ENCODE assay signal across 24 mouse cellular contexts in genomic region chr12:85158801-85159200, GRCm38 (mm10). TPM values are rescaled to one million over a fixed set of nuclear protein-coding genes. Genes with fewer than 3 reads are reported as not detected.
DNase-seq lines count a peak whose midpoint lies in the region; ATAC-seq and TF ChIP-seq lines count a peak whose summit lies in the region.
"Had no signal": no experiment of that assay in that cellular context is flagged by ENCODE, and none has a peak within 500 bp of the region (broad histone marks: within the 10 kb centered on the region; RNA-seq: fewer than 3 reads in every experiment).

No protein-coding gene starts in this region.

- H3K4me2 ChIP-seq in heart, embryonic 11.5 days = no peak overlapping the region
- no peak overlapping the region for H3K4me2 ChIP-seq in lung, embryonic 14.5 days
- no peak overlapping the region for H3K4me2 ChIP-seq in intestine, embryonic 16.5 days (ENCODE audit: low read depth, low read length)
- H3K4me2 ChIP-seq: embryonic facial prominence, embryonic 15.5 days; forebrain, embryonic 12.5 days; forebrain, embryonic 15.5 days; hindbrain, embryonic 13.5 days had no signal

- no peaks in the 10 kb centered on the region for H3K36me3 ChIP-seq in heart, embryonic 11.5 days (ENCODE audit: control insufficient read depth, insufficient read depth, low read length)
- no peaks in the 10 kb centered on the region for H3K36me3 ChIP-seq in lung, embryonic 14.5 days (ENCODE audit: insufficient read depth)
- no peaks in the 10 kb centered on the region for H3K36me3 ChIP-seq in intestine, embryonic 16.5 days (ENCODE audit: control insufficient read depth, insufficient read depth, low read length)
- H3K36me3 ChIP-seq in small intestine, adult 2 months (ENCODE audit: control insufficient read depth, insufficient read depth, low read length) = no peaks in the 10 kb centered on the region
- H3K36me3 ChIP-seq in forebrain, embryonic 10.5 days (replicated peaks) = no peaks in the 10 kb centered on the region
- H3K36me3 ChIP-seq: embryonic facial prominence, embryonic 15.5 days; forebrain, embryonic 12.5 days; forebrain, embryonic 15.5 days; heart, embryonic 10.5 days; hindbrain, embryonic 10.5 days; hindbrain, embryonic 13.5 days had no signal

- peak; percentile 95 for DNase-seq in heart, adult 11 months
- no peak for DNase-seq in lung, embryonic 14.5 days
- DNase-seq in lung, postnatal 10 days = no peak
- DNase-seq in testis, postnatal 10 days (ENCODE audit: low spot score) = no peak
- DNase-seq in forebrain, embryonic 10.5 days (ENCODE audit: extremely low spot score, low spot score) = no peak
- DNase-seq: adrenal gland, adult 2 months; adrenal gland, postnatal 14 days; cerebellum, adult 11-12 months; cerebellum, adult 8-10 months; cerebellum, postnatal 36 days; embryo, embryonic 11 days; gastrocnemius, postnatal 10 days; gastrocnemius, postnatal 36 days had no signal

- no peak overlapping the region for H3K4me3 ChIP-seq in heart, embryonic 11.5 days (ENCODE audit: low read depth, low read length)
- no peak overlapping the region for H3K4me3 ChIP-seq in lung, embryonic 14.5 days (ENCODE audit: low read depth, low read length)
- H3K4me3 ChIP-seq in intestine, embryonic 16.5 days (ENCODE audit: low read length) = no peak overlapping the region
- no peak overlapping the region for H3K4me3 ChIP-seq in small intestine, adult 2 months (ENCODE audit: low read depth, low read length)
- H3K4me3 ChIP-seq in forebrain, embryonic 10.5 days = no peak overlapping the region
- H3K4me3 ChIP-seq: embryonic facial prominence, embryonic 15.5 days; forebrain, embryonic 12.5 days; forebrain, embryonic 15.5 days; heart, embryonic 10.5 days; hindbrain, embryonic 10.5 days; hindbrain, embryonic 13.5 days had no signal

- H3K9ac ChIP-seq in heart, embryonic 11.5 days (ENCODE audit: low read depth, low read length) = no peak overlapping the region
- H3K9ac ChIP-seq in lung, embryonic 14.5 days = no peak overlapping the region
- no peak overlapping the region for H3K9ac ChIP-seq in intestine, embryonic 16.5 days (ENCODE audit: low read depth, low read length)
- H3K9ac ChIP-seq: embryonic facial prominence, embryonic 15.5 days; forebrain, embryonic 12.5 days; forebrain, embryonic 15.5 days; hindbrain, embryonic 13.5 days had no signal

- ATAC-seq in heart, embryonic 11.5 days (replicated peaks; ENCODE audit: insufficient number of reproducible peaks, low FRiP score, low TSS enrichment) = no peak
- ATAC-seq in lung, embryonic 14.5 days (ENCODE audit: insufficient read depth) = peak; percentile 10; the same call in 1 of the 2 replicates
- ATAC-seq in intestine, embryonic 16.5 days = peak; percentile 46; the same call in 1 of the 2 replicates
- ATAC-seq: CD4-positive, CD25-positive, alpha-beta regulatory T cell, adult 4 months; forebrain, embryonic 15.5 days; hindbrain, embryonic 16.5 days had no signal

- H3K27ac ChIP-seq in heart, embryonic 11.5 days (ENCODE audit: low read depth, low read length) = no peak overlapping the region
- no peak overlapping the region for H3K27ac ChIP-seq in lung, embryonic 14.5 days (ENCODE audit: low read depth)
- no peak overlapping the region for H3K27ac ChIP-seq in intestine, embryonic 16.5 days (ENCODE audit: low read length)
- peak overlapping the region; percentile 12; the same call in 1 of the 2 replicates for H3K27ac ChIP-seq in small intestine, adult 2 months (ENCODE audit: insufficient read depth, low read depth, low read length)
- H3K27ac ChIP-seq in forebrain, embryonic 10.5 days = no peak overlapping the region
- H3K27ac ChIP-seq: embryonic facial prominence, embryonic 15.5 days; forebrain, embryonic 12.5 days; forebrain, embryonic 15.5 days; heart, embryonic 10.5 days; hindbrain, embryonic 10.5 days; hindbrain, embryonic 13.5 days had no signal

- H3K9me3 ChIP-seq in heart, embryonic 11.5 days (replicated peaks; ENCODE audit: control insufficient read depth, low read length) = no peaks in the 10 kb centered on the region
- no peaks in the 10 kb centered on the region for H3K9me3 ChIP-seq in lung, embryonic 14.5 days (ENCODE audit: low read depth, low read length)
- H3K9me3 ChIP-seq in intestine, embryonic 16.5 days (ENCODE audit: control insufficient read depth, low read length) = no peaks in the 10 kb centered on the region
- H3K9me3 ChIP-seq in forebrain, embryonic 10.5 days = no peaks in the 10 kb centered on the region
- H3K9me3 ChIP-seq: embryonic facial prominence, embryonic 15.5 days; forebrain, embryonic 12.5 days; forebrain, embryonic 15.5 days; heart, embryonic 10.5 days; hindbrain, embryonic 10.5 days; hindbrain, embryonic 13.5 days had no signal

- TF ChIP-seq POLR2A in small intestine, adult 2 months (IDR thresholded peaks at IDR 0.05; ENCODE audit: low read depth, low read length) = no peak

- TF ChIP-seq CTCF in lung, embryonic 14.5 days (IDR thresholded peaks at IDR 0.05; ENCODE audit: low read depth) = no peak
- TF ChIP-seq CTCF in small intestine, adult 2 months (IDR thresholded peaks at IDR 0.05; ENCODE audit: extremely low read depth, insufficient read length, insufficient replicate concordance, low read depth, low read length) = no peak

- WGBS in heart, embryonic 11.5 days (ENCODE audit: insufficient replicate concordance) = 81% methylated on average over 8 of the region's 8 CpGs
- WGBS in lung, embryonic 14.5 days = 75% methylated on average over 8 of the region's 8 CpGs
- 78% methylated on average over 8 of the region's 8 CpGs for WGBS in intestine, embryonic 16.5 days
- 87% methylated on average over 8 of the region's 8 CpGs for WGBS in small intestine, adult 2 months
- WGBS in forebrain, embryonic 10.5 days = 96% methylated on average over 8 of the region's 8 CpGs

- no peaks in the 10 kb centered on the region for H3K27me3 ChIP-seq in heart, embryonic 11.5 days (ENCODE audit: control insufficient read depth, insufficient read depth, low read length)
- H3K27me3 ChIP-seq in lung, embryonic 14.5 days (ENCODE audit: insufficient read depth, low read length) = no peaks in the 10 kb centered on the region
- H3K27me3 ChIP-seq in intestine, embryonic 16.5 days (replicated peaks; ENCODE audit: control insufficient read depth, insufficient read depth, low read length) = no peaks in the 10 kb centered on the region
- H3K27me3 ChIP-seq in small intestine, adult 2 months (ENCODE audit: control insufficient read depth, insufficient read depth, low read length) = no peaks in the 10 kb centered on the region; the same call in 1 of the 2 replicates
- no peaks in the 10 kb centered on the region for H3K27me3 ChIP-seq in forebrain, embryonic 10.5 days (ENCODE audit: poor library complexity, severe bottlenecking)
- H3K27me3 ChIP-seq: embryonic facial prominence, embryonic 15.5 days; forebrain, embryonic 12.5 days; forebrain, embryonic 15.5 days; hindbrain, embryonic 13.5 days had no signal

- H3K4me1 ChIP-seq in heart, embryonic 11.5 days (ENCODE audit: control insufficient read depth, insufficient read depth, low read length) = no peaks in the 10 kb centered on the region
- peaks cover 4% of the 10 kb centered on the region; the same call in 1 of the 2 replicates for H3K4me1 ChIP-seq in lung, embryonic 14.5 days (ENCODE audit: insufficient read depth)
- peaks cover 8% of the 10 kb centered on the region; the same call in 1 of the 2 replicates for H3K4me1 ChIP-seq in intestine, embryonic 16.5 days (ENCODE audit: control insufficient read depth, insufficient read depth, low read length)
- no peaks in the 10 kb centered on the region for H3K4me1 ChIP-seq in small intestine, adult 2 months (ENCODE audit: control insufficient read depth, insufficient read depth, insufficient read length, low read length)
- H3K4me1 ChIP-seq in forebrain, embryonic 10.5 days = no peaks in the 10 kb centered on the region
- H3K4me1 ChIP-seq: forebrain, embryonic 12.5 days; forebrain, embryonic 15.5 days; hindbrain, embryonic 10.5 days; hindbrain, embryonic 13.5 days had no signal

RNA-seq across cellular contexts. Expression of gene Rps6kl1, which starts 7.7 kb away (rescaled TPM):
- 0.94 and 1.3 TPM in 2 replicates for polyA plus RNA-seq in heart, embryonic 11.5 days (2014; fragmentation: Nextera tagmentation; extraction: Ambion mirVana)
- 0.91 and 1.0 TPM in 2 replicates for polyA plus RNA-seq in lung, embryonic 14.5 days (2014; fragmentation: Nextera tagmentation; extraction: Ambion mirVana)
- 2.4 TPM in 2 replicates for polyA plus RNA-seq in intestine, embryonic 16.5 days (2015; fragmentation: Nextera tagmentation; extraction: Ambion mirVana)
- polyA plus RNA-seq in small intestine, adult 2 months (2012; rRNA removed) = 0.25 and 0.68 TPM in 2 replicates
- 0.89 and 1.0 TPM in 2 replicates for polyA plus RNA-seq in forebrain, embryonic 10.5 days (2016; fragmentation: Nextera tagmentation; extraction: Ambion mirVana)

RNA-seq across cellular contexts. Expression of gene Pgf, which starts 18.8 kb away (rescaled TPM):
- 9.0 and 12.7 TPM in 2 replicates for polyA plus RNA-seq in heart, embryonic 11.5 days (2014; fragmentation: Nextera tagmentation; extraction: Ambion mirVana)
- 10.9 and 14.6 TPM in 2 replicates for polyA plus RNA-seq in lung, embryonic 14.5 days (2014; fragmentation: Nextera tagmentation; extraction: Ambion mirVana)
- polyA plus RNA-seq in intestine, embryonic 16.5 days (2015; fragmentation: Nextera tagmentation; extraction: Ambion mirVana) = 12.4 and 14.0 TPM in 2 replicates
- polyA plus RNA-seq in small intestine, adult 2 months (2012; rRNA removed) = 0.48 and 0.90 TPM in 2 replicates
- 2.5 and 3.1 TPM in 2 replicates for polyA plus RNA-seq in forebrain, embryonic 10.5 days (2016; fragmentation: Nextera tagmentation; extraction: Ambion mirVana)
- polyA plus RNA-seq: CD4-positive, CD25-positive, alpha-beta regulatory T cell, adult 4 months had no signal

RNA-seq across cellular contexts. Expression of gene Dlst, which starts 48.2 kb away (rescaled TPM):
- polyA plus RNA-seq in heart, embryonic 11.5 days (2014; fragmentation: Nextera tagmentation; extraction: Ambion mirVana) = 170 and 200 TPM in 2 replicates
- polyA plus RNA-seq in lung, embryonic 14.5 days (2014; fragmentation: Nextera tagmentation; extraction: Ambion mirVana) = 112 and 115 TPM in 2 replicates
- polyA plus RNA-seq in intestine, embryonic 16.5 days (2015; fragmentation: Nextera tagmentation; extraction: Ambion mirVana) = 146 and 158 TPM in 2 replicates
- 74.2 and 125 TPM in 2 replicates for polyA plus RNA-seq in small intestine, adult 2 months (2012; rRNA removed)
- polyA plus RNA-seq in forebrain, embryonic 10.5 days (2016; fragmentation: Nextera tagmentation; extraction: Ambion mirVana) = 113 and 122 TPM in 2 replicates

RNA-seq across cellular contexts. Expression of gene Prox2, which starts 48.2 kb away (rescaled TPM):
- 2.5 and 3.1 TPM in 2 replicates for polyA plus RNA-seq in heart, embryonic 11.5 days (2014; fragmentation: Nextera tagmentation; extraction: Ambion mirVana)
- 3.1 and 4.6 TPM in 2 replicates for polyA plus RNA-seq in lung, embryonic 14.5 days (2014; fragmentation: Nextera tagmentation; extraction: Ambion mirVana)
- 1.7 and 2.3 TPM in 2 replicates for polyA plus RNA-seq in intestine, embryonic 16.5 days (2015; fragmentation: Nextera tagmentation; extraction: Ambion mirVana)
- polyA plus RNA-seq in small intestine, adult 2 months (2012; rRNA removed) = 0.42 and 1.3 TPM in 2 replicates
- polyA plus RNA-seq in forebrain, embryonic 10.5 days (2016; fragmentation: Nextera tagmentation; extraction: Ambion mirVana) = 2.3 and 2.7 TPM in 2 replicates
